Mouse (Mus musculus) liver, embryonic 15.5 days (tissue): ENCODE results near the gene Abhd17c. TPM values are rescaled to one million over a fixed set of nuclear protein-coding genes. Genes with fewer than 3 reads are reported as not detected.
"Not testable (repeated sequence)": the region's sequence is repeated elsewhere in the genome, so short reads cannot be mapped to it uniquely, and the experiment has no call there.

Experiments used
- ATAC-seq: fragments of 200-750 bp; cut with Nextera tagmentation; 2 replicates; pipeline ENCODE4 v1.8.0; 2017; ENCODE audit warnings: moderate number of reproducible peaks, mild to moderate bottlenecking, moderate library complexity; ENCODE audit not compliant: insufficient read depth
- H3K27ac ChIP-seq: fragments of 300-500 bp; sonication (generic); replicated peaks from 2 replicates; pipeline ENCODE4 v1.5.1; 2015; ENCODE audit warnings: mild to moderate bottlenecking, inconsistent platforms
- H3K27me3 ChIP-seq: fragments of 300-500 bp; sonication (generic); 2 replicates; pipeline ENCODE4 v1.6.1; 2015; ENCODE audit warnings: mild to moderate bottlenecking, inconsistent platforms
- H3K36me3 ChIP-seq: fragments of 300-500 bp; sonication (generic); replicated peaks from 2 replicates; pipeline ENCODE4 v1.6.1; 2015; ENCODE audit warnings: moderate library complexity, mild to moderate bottlenecking, inconsistent platforms
- H3K4me1 ChIP-seq: fragments of 300-500 bp; sonication (generic); replicated peaks from 2 replicates; pipeline ENCODE4 v1.6.1; 2015; ENCODE audit warnings: inconsistent platforms
- H3K4me2 ChIP-seq: fragments of 300-500 bp; sonication (generic); 2 replicates; pipeline ENCODE4 v1.6.1; 2015; ENCODE audit warnings: moderate library complexity, mild to moderate bottlenecking, inconsistent platforms
- H3K4me3 ChIP-seq: fragments of 300-500 bp; sonication (generic); replicated peaks from 2 replicates; pipeline ENCODE4 v1.5.1; 2015; ENCODE audit warnings: mild to moderate bottlenecking, inconsistent platforms
- H3K9ac ChIP-seq: fragments of 300-500 bp; sonication (generic); 2 replicates; pipeline ENCODE4 v1.6.1; 2015; ENCODE audit warnings: moderate library complexity, mild to moderate bottlenecking, inconsistent platforms
- H3K9me3 ChIP-seq: fragments of 300-500 bp; sonication (generic); replicated peaks from 2 replicates; pipeline ENCODE4 v1.6.1; 2016; ENCODE audit warnings: inconsistent platforms
- WGBS: fragments of 180-500 bp; shearing (Covaris S2); methylation state at CpG from one replicate; pipeline ENCODE4 v1.1.7; 2015; ENCODE audit warnings: mixed read lengths; ENCODE audit not compliant: insufficient replicate concordance; 5-methylcytosine and 5-hydroxymethylcytosine counted together
- polyA plus RNA-seq: library from polyadenylated mRNA; unstranded; fragments of >200 nt; fragmentation: Nextera tagmentation; extraction: Ambion mirVana; gene quantifications from 2 replicates; pipeline ENCODE4 v1.2.1, GENCODE M21; 2015

Gene Abhd17c
- 22.3 and 22.9 TPM in 2 replicates for polyA plus RNA-seq

GRCm38 (mm10) chr7:84151001-84151959 is at the start of gene Abhd17c:
TSS of gene Abhd17c (minus strand) at chr7:84151893.
- peak within 1 kb of the TSS; percentile 80 for H3K27ac ChIP-seq
- H3K4me1 ChIP-seq: peaks cover 53% of the 10 kb centered on the region
- no peaks in the 10 kb centered on the region for H3K36me3 ChIP-seq
- peaks cover 5% of the 10 kb centered on the region; the same call in 1 of the 2 replicates for H3K27me3 ChIP-seq
- peak; percentile 33 for ATAC-seq
- H3K9ac ChIP-seq: peak within 1 kb of the TSS; percentile 77
- peak within 1 kb of the TSS; percentile 98 for H3K4me2 ChIP-seq
- under 1% methylated on average over 98 of the region's 109 CpGs for WGBS
- peak within 1 kb of the TSS; percentile 81 for H3K4me3 ChIP-seq
- no peaks in the 10 kb centered on the region for H3K9me3 ChIP-seq

- Histone ChIP-seq H3K9me3 (no peaks in the 10 kb centered on the region), H3K9ac (no peak overlapping the region), H3K4me2 (no peak overlapping the region), H3K27me3 (no peaks in the 10 kb centered on the region), H3K4me3 (no peak overlapping the region), H3K4me1 (no peaks in the 10 kb centered on the region), H3K27ac (no peak overlapping the region), H3K36me3 (no peaks in the 10 kb centered on the region)
- WGBS: 52% methylated on average over 6 of the region's 6 CpGs
- ATAC-seq: no peak
These were observed 45.6 kb upstream of the Abhd17c start for GRCm38 (mm10) chr7:84197208-84197860.

- Histone ChIP-seq H3K36me3 (no peaks in the 10 kb centered on the region), H3K4me3 (no peak overlapping the region), H3K4me2 (no peak overlapping the region), H3K27me3 (no peaks in the 10 kb centered on the region), H3K4me1 (no peaks in the 10 kb centered on the region), H3K9ac (no peak overlapping the region), H3K9me3 (no peaks in the 10 kb centered on the region), H3K27ac (no peak overlapping the region)
- 24% methylated on average over 6 of the region's 6 CpGs for WGBS
- no peak for ATAC-seq
These were observed 44.5 kb upstream of the Abhd17c start for GRCm38 (mm10) chr7:84196221-84196620.

- no peak overlapping the region for H3K9ac ChIP-seq
- WGBS: 32% methylated on average over 3 of the region's 3 CpGs
- H3K9me3 ChIP-seq: no peaks in the 10 kb centered on the region
- no peak for ATAC-seq
- no peak overlapping the region for H3K4me2 ChIP-seq
- no peak overlapping the region for H3K27ac ChIP-seq
- H3K27me3 ChIP-seq: no peaks in the 10 kb centered on the region
- no peaks in the 10 kb centered on the region for H3K36me3 ChIP-seq
- H3K4me3 ChIP-seq: no peak overlapping the region
- no peaks in the 10 kb centered on the region for H3K4me1 ChIP-seq
These were observed 40.6 kb upstream of the Abhd17c start for GRCm38 (mm10) chr7:84192256-84192655.

- Histone ChIP-seq H3K27ac (no peak overlapping the region), H3K4me2 (no peak overlapping the region), H3K9ac (no peak overlapping the region), H3K9me3 (no peaks in the 10 kb centered on the region), H3K4me3 (no peak overlapping the region), H3K36me3 (no peaks in the 10 kb centered on the region), H3K27me3 (no peaks in the 10 kb centered on the region), H3K4me1 (no peaks in the 10 kb centered on the region)
- no peak for ATAC-seq
- 70% methylated on average over 2 of the region's 2 CpGs for WGBS
These were observed 39.8 kb upstream of the Abhd17c start for GRCm38 (mm10) chr7:84191476-84191875.

GRCm38 (mm10) chr7:84188196-84188595 is 36.5 kb upstream of the Abhd17c start:
- Histone ChIP-seq H3K27ac (no peak overlapping the region), H3K4me3 (no peak overlapping the region), H3K36me3 (no peaks in the 10 kb centered on the region), H3K4me2 (no peak overlapping the region), H3K9ac (no peak overlapping the region), H3K4me1 (no peaks in the 10 kb centered on the region), H3K27me3 (no peaks in the 10 kb centered on the region), H3K9me3 (no peaks in the 10 kb centered on the region)
- no peak for ATAC-seq
- WGBS: 39% methylated on average over 5 of the region's 5 CpGs

- 62% methylated on average over 4 of the region's 4 CpGs for WGBS
- no peak overlapping the region for H3K4me2 ChIP-seq
- no peak overlapping the region for H3K27ac ChIP-seq
These were observed 33.5 kb upstream of the Abhd17c start for GRCm38 (mm10) chr7:84185196-84185595.

GRCm38 (mm10) chr7:84184703-84185102 is 33.0 kb upstream of the Abhd17c start:
- Histone ChIP-seq H3K4me2 (no peak overlapping the region), H3K27ac (no peak overlapping the region), H3K4me3 (no peak overlapping the region), H3K4me1 (no peaks in the 10 kb centered on the region), H3K9me3 (no peaks in the 10 kb centered on the region), H3K9ac (no peak overlapping the region), H3K27me3 (no peaks in the 10 kb centered on the region), H3K36me3 (no peaks in the 10 kb centered on the region)
- WGBS: 43% methylated on average over 3 of the region's 3 CpGs
- ATAC-seq: no peak

More at GRCm38 (mm10) chr7:84185196-84185595, 33.5 kb upstream of the Abhd17c start:
- ATAC-seq: no peak
- Histone ChIP-seq H3K27me3 (no peaks in the 10 kb centered on the region), H3K9me3 (no peaks in the 10 kb centered on the region), H3K4me1 (no peaks in the 10 kb centered on the region), H3K9ac (no peak overlapping the region), H3K4me3 (no peak overlapping the region), H3K36me3 (no peaks in the 10 kb centered on the region)

- H3K9me3 ChIP-seq: not testable (repeated sequence)
These were observed 27.1 kb upstream of the Abhd17c start for GRCm38 (mm10) chr7:84178809-84179208.

GRCm38 (mm10) chr7:84174655-84175448 is 23.2 kb upstream of the Abhd17c start:
- Histone ChIP-seq H3K9ac (no peak overlapping the region), H3K36me3 (no peaks in the 10 kb centered on the region), H3K27me3 (no peaks in the 10 kb centered on the region), H3K4me3 (no peak overlapping the region), H3K9me3 (no peaks in the 10 kb centered on the region), H3K4me1 (peaks cover 3% of the 10 kb centered on the region; the same call in 1 of the 2 replicates), H3K27ac (no peak overlapping the region), H3K4me2 (no peak overlapping the region)
- ATAC-seq: no peak
- 67% methylated on average over 11 of the region's 11 CpGs for WGBS

More at GRCm38 (mm10) chr7:84178809-84179208, 27.1 kb upstream of the Abhd17c start:
- ATAC-seq, H3K4me2 ChIP-seq, H3K36me3 ChIP-seq, H3K27me3 ChIP-seq, H3K9ac ChIP-seq, H3K4me1 ChIP-seq, H3K4me3 ChIP-seq, H3K27ac ChIP-seq: not testable (repeated sequence)
- WGBS: 63% methylated on average over 2 of the region's 2 CpGs
